7 mouse cellular contexts compared by ENCODE assay signal in the genomic region with DNA sequence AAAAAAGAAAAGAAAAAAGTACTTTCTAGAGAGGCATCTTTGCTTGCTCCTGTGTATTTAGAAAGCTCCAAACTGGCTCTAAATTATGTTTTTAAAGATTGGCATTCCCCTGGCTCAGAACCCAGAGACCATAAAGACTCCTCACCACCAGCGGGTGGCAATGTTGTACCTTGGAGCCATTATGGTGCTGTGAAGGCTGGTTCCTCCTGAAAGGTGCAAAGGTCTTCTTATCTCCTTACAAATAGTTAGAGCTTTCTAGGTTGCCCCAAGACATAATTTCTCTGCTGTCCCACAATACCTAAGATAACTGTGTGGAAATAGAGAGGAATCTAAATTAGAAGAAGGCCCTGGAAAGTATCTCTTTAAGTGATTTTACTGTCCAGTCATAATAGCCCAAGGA. TPM values are rescaled to one million over a fixed set of nuclear protein-coding genes. Genes with fewer than 3 reads are reported as not detected.
DNase-seq lines count a peak whose midpoint lies in the region; ATAC-seq and TF ChIP-seq lines count a peak whose summit lies in the region.

No protein-coding gene starts in this region.

- peak; percentile 79 for TF ChIP-seq CTCF in Patski (IDR thresholded peaks at IDR 0.05)
- TF ChIP-seq CTCF in midbrain, postnatal 0 days (IDR thresholded peaks at IDR 0.05), result peak; percentile 73

- H3K27me3 ChIP-seq in midbrain, embryonic 14.5 days (ENCODE audit: control insufficient read depth, insufficient read depth, low read length), result no peaks in the 10 kb centered on the region
- H3K27me3 ChIP-seq in midbrain, embryonic 16.5 days (ENCODE audit: control insufficient read depth, insufficient read depth, low read depth, low read length), result no peaks in the 10 kb centered on the region
- H3K27me3 ChIP-seq in Patski, result no peaks in the 10 kb centered on the region
- no peaks in the 10 kb centered on the region for H3K27me3 ChIP-seq in midbrain, postnatal 0 days (ENCODE audit: insufficient read depth, low read length)

- H3K36me3 ChIP-seq in midbrain, embryonic 14.5 days (ENCODE audit: control insufficient read depth, insufficient read depth, low read length), result no peaks in the 10 kb centered on the region
- H3K36me3 ChIP-seq in midbrain, embryonic 16.5 days (ENCODE audit: control insufficient read depth, insufficient read depth, low read length), result no peaks in the 10 kb centered on the region
- H3K36me3 ChIP-seq in midbrain, postnatal 0 days (ENCODE audit: insufficient read depth, low read length), result no peaks in the 10 kb centered on the region

- no peak overlapping the region for H3K27ac ChIP-seq in midbrain, embryonic 14.5 days (replicated peaks; ENCODE audit: low read depth, low read length)
- no peak overlapping the region for H3K27ac ChIP-seq in midbrain, embryonic 16.5 days (ENCODE audit: low read length)
- H3K27ac ChIP-seq in midbrain, postnatal 0 days (ENCODE audit: low read depth, low read length), result no peak overlapping the region

- peak; percentile 77 for DNase-seq in midbrain, embryonic 14.5 days
- DNase-seq in Patski (ENCODE audit: low read depth, low spot score), result no peak
- peak; percentile 80 for DNase-seq in embryo, embryonic 10 days (ENCODE audit: low spot score)
- DNase-seq in kidney, adult 8-10 months, result peak; percentile 64 to 78
- peak; percentile 48 for DNase-seq in midbrain, postnatal 0 days (ENCODE audit: low spot score)
- DNase-seq in thymus, postnatal 36 days, result peak; percentile 67 to 71

- no peak overlapping the region for H3K4me2 ChIP-seq in midbrain, embryonic 14.5 days (ENCODE audit: low read length)
- H3K4me2 ChIP-seq in midbrain, embryonic 16.5 days (ENCODE audit: low read length), result no peak overlapping the region
- H3K4me2 ChIP-seq in midbrain, postnatal 0 days (ENCODE audit: low read depth, low read length, poor library complexity, severe bottlenecking), result no peak overlapping the region

- H3K9me3 ChIP-seq in midbrain, embryonic 14.5 days (ENCODE audit: control insufficient read depth, low read length), result no peaks in the 10 kb centered on the region
- no peaks in the 10 kb centered on the region for H3K9me3 ChIP-seq in midbrain, embryonic 16.5 days (replicated peaks; ENCODE audit: control insufficient read depth, low read length, poor library complexity, severe bottlenecking)
- H3K9me3 ChIP-seq in midbrain, postnatal 0 days (ENCODE audit: low read length), result no peaks in the 10 kb centered on the region

- 11% methylated on average over 1 of the region's 1 CpGs for WGBS in midbrain, embryonic 14.5 days
- 27% methylated on average over 1 of the region's 1 CpGs for WGBS in midbrain, embryonic 16.5 days
- WGBS in midbrain, postnatal 0 days, result 15% methylated on average over 1 of the region's 1 CpGs

- in situ Hi-C loops in Patski (cut with MboI; ENCODE audit: low pct_unique_long_range_greater_than_20kb), result loop anchor here (5.0 kb wide), 1 partner anchor 219 kb away; no protein-coding TSS in a partner anchor

- POLR2A ChIA-PET in Patski (lab: Charles Lee), result interaction anchor here (1.4 kb wide), 1 partner anchor 201 kb away, joined by 3 read pairs; no protein-coding TSS in a partner anchor

- ATAC-seq in midbrain, embryonic 14.5 days (ENCODE audit: low FRiP score, low TSS enrichment), result no peak
- ATAC-seq in midbrain, embryonic 16.5 days, result no peak
- no peak for ATAC-seq in Patski
- ATAC-seq in midbrain, postnatal 0 days (ENCODE audit: low FRiP score), result no peak

- CTCF ChIA-PET in Patski (lab: Charles Lee), result interaction anchor here (0.6 to 5.7 kb wide), 13 partner anchors 13 to 221 kb away, joined by 3 to 53 read pairs (median 3); a partner anchor contains a TSS

- no peak overlapping the region for H3K4me3 ChIP-seq in midbrain, embryonic 14.5 days (replicated peaks; ENCODE audit: low read depth, low read length)
- H3K4me3 ChIP-seq in midbrain, embryonic 16.5 days (ENCODE audit: low read depth, low read length), result no peak overlapping the region
- H3K4me3 ChIP-seq in midbrain, postnatal 0 days (ENCODE audit: low read depth, low read length), result no peak overlapping the region

- no peak overlapping the region for H3K9ac ChIP-seq in midbrain, embryonic 14.5 days (replicated peaks; ENCODE audit: low read length)
- no peak overlapping the region for H3K9ac ChIP-seq in midbrain, embryonic 16.5 days (ENCODE audit: low read depth, low read length)
- no peak overlapping the region for H3K9ac ChIP-seq in midbrain, postnatal 0 days (replicated peaks; ENCODE audit: low read length, poor library complexity, severe bottlenecking)

- no peaks in the 10 kb centered on the region for H3K4me1 ChIP-seq in midbrain, embryonic 14.5 days (ENCODE audit: control insufficient read depth, insufficient read depth, low read length)
- no peaks in the 10 kb centered on the region for H3K4me1 ChIP-seq in midbrain, embryonic 16.5 days (ENCODE audit: control insufficient read depth, insufficient read depth, low read length)
- H3K4me1 ChIP-seq in midbrain, postnatal 0 days (ENCODE audit: insufficient read depth, low read length), result no peaks in the 10 kb centered on the region

RNA-seq across cellular contexts. Expression of a gene that starts 20.4 kb away (rescaled TPM):
- polyA plus RNA-seq in midbrain, embryonic 14.5 days (2014; fragmentation: Nextera tagmentation; extraction: Ambion mirVana), result 5.3 and 7.5 TPM in 2 replicates
- 10.4 and 11.0 TPM in 2 replicates for polyA plus RNA-seq in midbrain, embryonic 16.5 days (2015; fragmentation: Nextera tagmentation; extraction: Ambion mirVana)
- polyA plus RNA-seq in Patski (2021), result 1.2 TPM
- 21.2 and 24.4 TPM in 2 replicates for total RNA-seq in midbrain, postnatal 0 days (2014; rRNA removed)
- polyA plus RNA-seq in midbrain, postnatal 0 days (2015; fragmentation: Nextera tagmentation; extraction: Ambion mirVana), result 10.2 and 11.7 TPM in 2 replicates
